Mouse (Mus musculus) liver, adult 2 months (tissue): ENCODE results near the gene Itpkb. TPM values are rescaled to one million over a fixed set of nuclear protein-coding genes. Genes with fewer than 3 reads are reported as not detected.
A peak's percentile ranks its signal among the peaks of the same experiment; 100 is the strongest.

Experiments
- DNase-seq: peaks from one replicate; pipeline ENCODE4 v3.0.0-alpha.2; 2011; ENCODE audit warnings: low read depth, low spot score; ENCODE audit errors: extremely low read depth
- H3K27ac ChIP-seq: fragments of 200-500 bp; replicated peaks from 2 replicates; pipeline ENCODE4 v1.5.1; 2012; ENCODE audit warnings: low read depth, mild to moderate bottlenecking, control low read depth, inconsistent platforms, low read length; ENCODE audit not compliant: insufficient read depth
- H3K27me3 ChIP-seq: fragments of 200-500 bp; 2 replicates; pipeline ENCODE4 v1.6.1; 2012; ENCODE audit warnings: mild to moderate bottlenecking, moderate library complexity, low read length, inconsistent platforms; ENCODE audit not compliant: control insufficient read depth, insufficient read depth
- H3K36me3 ChIP-seq: fragments of 200-500 bp; 2 replicates; pipeline ENCODE4 v1.6.1; 2012; ENCODE audit warnings: low read length, inconsistent platforms; ENCODE audit not compliant: control insufficient read depth, insufficient read depth
- H3K4me1 ChIP-seq: fragments of 200-500 bp; 2 replicates; pipeline ENCODE4 v1.6.1; 2011; ENCODE audit warnings: low read length; ENCODE audit not compliant: control insufficient read depth, insufficient read depth
- H3K4me3 ChIP-seq: fragments of 200-500 bp; 2 replicates; pipeline ENCODE4 v1.5.1; 2011; ENCODE audit warnings: low read depth, mild to moderate bottlenecking, control low read depth, low read length, moderate library complexity; ENCODE audit not compliant: insufficient read depth
- H3K79me2 ChIP-seq: fragments of 200-500 bp; 2 replicates; pipeline ENCODE4 v1.6.1; 2012; ENCODE audit warnings: inconsistent platforms, mild to moderate bottlenecking, low read length, moderate library complexity; ENCODE audit not compliant: control insufficient read depth, insufficient read depth
- H3K9ac ChIP-seq: fragments of 200-500 bp; 2 replicates; pipeline ENCODE4 v1.6.1; 2012; ENCODE audit warnings: low read depth, mild to moderate bottlenecking, control low read depth, inconsistent platforms, low read length
- CTCF ChIP-seq: fragments of 200-500 bp; IDR thresholded peaks from 2 replicates; pipeline ENCODE4 v1.5.1; 2011; ENCODE audit warnings: low read depth, low read length, control low read depth
- POLR2A ChIP-seq: fragments of 200-500 bp; IDR thresholded peaks from 2 replicates; pipeline ENCODE4 v1.6.1; 2011; ENCODE audit warnings: low read length, control low read depth; ENCODE audit not compliant: insufficient read depth; ENCODE audit errors: extremely low read depth
- WGBS: fragments of 180-500 bp; shearing (Covaris S2); methylation state at CpG from one replicate; pipeline ENCODE4 v1.1.7; 2018; 5-methylcytosine and 5-hydroxymethylcytosine counted together
- polyA plus RNA-seq: library from polyadenylated mRNA; depleted of rRNA; stranded (reverse); fragments of >200 nt; gene quantifications from 2 replicates; pipeline ENCODE4 v1.2.3, GENCODE M21; 2012
- total RNA-seq: library from RNA; depleted of rRNA; stranded (reverse); fragments of >200 nt; gene quantifications from 2 replicates; pipeline ENCODE4 v1.2.3, GENCODE M21; 2014

Gene Itpkb
- total and polyA plus RNA-seq, 2 experiments: 2.7 to 3.7 TPM

- Histone ChIP-seq H3K27me3 (no peaks in the 10 kb centered on the region), H3K79me2 (no peaks in the 10 kb centered on the region), H3K36me3 (no peaks in the 10 kb centered on the region), H3K27ac (peak overlapping the region; percentile 30), H3K9ac (no peak overlapping the region), H3K4me3 (no peak overlapping the region), H3K4me1 (peaks cover 30% of the 10 kb centered on the region)
- 79% methylated on average over 11 of the region's 11 CpGs for WGBS
- no peak for TF ChIP-seq POLR2A
- no peak for TF ChIP-seq CTCF
- DNase-seq: no peak
Measured at GRCm38 (mm10) chr1:180406336-180407035, 76.2 kb downstream of the Itpkb start.

GRCm38 (mm10) chr1:180407171-180407671 lies 76.9 kb downstream of the Itpkb start:
- WGBS: 18% methylated on average over 16 of the region's 16 CpGs
- Histone ChIP-seq H3K79me2 (no peaks in the 10 kb centered on the region), H3K27me3 (no peaks in the 10 kb centered on the region), H3K9ac (peak overlapping the region; percentile 63), H3K27ac (peak overlapping the region; percentile 63), H3K36me3 (no peaks in the 10 kb centered on the region), H3K4me1 (peaks cover 30% of the 10 kb centered on the region), H3K4me3 (peak overlapping the region; percentile 50)
- peak; percentile 74 for DNase-seq
- peak; percentile 82 for TF ChIP-seq CTCF
- no peak for TF ChIP-seq POLR2A

- 82% methylated on average over 18 of the region's 18 CpGs for WGBS
- DNase-seq: no peak
- Histone ChIP-seq H3K4me3 (no peak overlapping the region), H3K9ac (no peak overlapping the region), H3K36me3 (no peaks in the 10 kb centered on the region), H3K27ac (peak overlapping the region; percentile 23), H3K79me2 (no peaks in the 10 kb centered on the region), H3K27me3 (no peaks in the 10 kb centered on the region), H3K4me1 (peaks cover 27% of the 10 kb centered on the region)
- TF ChIP-seq CTCF (no peak), POLR2A (no peak)
Measured at GRCm38 (mm10) chr1:180407727-180408719, 77.7 kb downstream of the Itpkb start.

- Histone ChIP-seq H3K79me2 (no peaks in the 10 kb centered on the region), H3K27me3 (no peaks in the 10 kb centered on the region), H3K9ac (no peak overlapping the region), H3K4me3 (no peak overlapping the region), H3K4me1 (peaks cover 23% of the 10 kb centered on the region), H3K27ac (no peak overlapping the region), H3K36me3 (no peaks in the 10 kb centered on the region)
- 24% methylated on average over 9 of the region's 9 CpGs for WGBS
- peak; percentile 88 for DNase-seq
- TF ChIP-seq POLR2A: no peak
- TF ChIP-seq CTCF: no peak
Measured at GRCm38 (mm10) chr1:180408832-180409231, 78.5 kb downstream of the Itpkb start.

- WGBS: 80% methylated on average over 5 of the region's 5 CpGs
- Histone ChIP-seq H3K36me3 (no peaks in the 10 kb centered on the region), H3K27me3 (no peaks in the 10 kb centered on the region), H3K4me1 (peaks cover 20% of the 10 kb centered on the region), H3K79me2 (no peaks in the 10 kb centered on the region), H3K9ac (no peak overlapping the region), H3K27ac (no peak overlapping the region), H3K4me3 (no peak overlapping the region)
- DNase-seq: no peak
- TF ChIP-seq CTCF: no peak
- TF ChIP-seq POLR2A: no peak
Measured at GRCm38 (mm10) chr1:180409771-180410170, 79.5 kb downstream of the Itpkb start.
